Mouse (Mus musculus) embryo, embryonic 10 days (tissue): ENCODE data around the gene Slc38a9.
"Not testable (repeated sequence)": the region's sequence is repeated elsewhere in the genome, so short reads cannot be mapped to it uniquely, and the experiment has no call there.

Source experiments
- DNase-seq: peaks from one replicate; pipeline ENCODE4 v3.0.0-alpha.2; 2015; ENCODE audit warnings: low spot score

Gene Slc38a9

GRCm38 (mm10) chr13:112683970-112684369, 23.4 kb downstream of the Slc38a9 start:
- no peak for DNase-seq

GRCm38 (mm10) chr13:112686155-112686554, 25.6 kb downstream of the Slc38a9 start:
- DNase-seq, result no peak

GRCm38 (mm10) chr13:112692870-112693553, 32.5 kb downstream of the Slc38a9 start:
- no peak for DNase-seq

GRCm38 (mm10) chr13:112695526-112696240, 35.1 kb downstream of the Slc38a9 start:
- DNase-seq, result no peak

GRCm38 (mm10) chr13:112701256-112701655, 40.7 kb downstream of the Slc38a9 start:
- DNase-seq, result no peak

- DNase-seq, result no peak
These were observed 45.8 kb downstream of the Slc38a9 start for GRCm38 (mm10) chr13:112706351-112706750.

GRCm38 (mm10) chr13:112720078-112720736, 59.7 kb downstream of the Slc38a9 start:
- DNase-seq, result no peak

GRCm38 (mm10) chr13:112721946-112722729, 61.6 kb downstream of the Slc38a9 start:
- no peak for DNase-seq

GRCm38 (mm10) chr13:112724260-112724659, 63.7 kb downstream of the Slc38a9 start:
- DNase-seq, result not testable (repeated sequence)

GRCm38 (mm10) chr13:112726002-112726401, 65.5 kb downstream of the Slc38a9 start:
- no peak for DNase-seq

- DNase-seq, result no peak
These were observed 72.8 kb downstream of the Slc38a9 start for GRCm38 (mm10) chr13:112733311-112733710.

- no peak for DNase-seq
These were observed 74.6 kb downstream of the Slc38a9 start for GRCm38 (mm10) chr13:112734906-112735713.

- no peak for DNase-seq
These were observed 75.9 kb downstream of the Slc38a9 start for GRCm38 (mm10) chr13:112736407-112736806.

GRCm38 (mm10) chr13:112737110-112737509, 76.6 kb downstream of the Slc38a9 start:
- no peak for DNase-seq

- no peak for DNase-seq
These were observed 77.5 kb downstream of the Slc38a9 start for GRCm38 (mm10) chr13:112738005-112738404.

GRCm38 (mm10) chr13:112740073-112740472, 79.5 kb downstream of the Slc38a9 start:
- DNase-seq, result no peak

GRCm38 (mm10) chr13:112742076-112742830, 81.7 kb downstream of the Slc38a9 start:
- DNase-seq, result no peak

- no peak for DNase-seq
These were observed 83.1 kb downstream of the Slc38a9 start for GRCm38 (mm10) chr13:112743647-112744046.

GRCm38 (mm10) chr13:112744061-112744849, 83.7 kb downstream of the Slc38a9 start:
- DNase-seq, result no peak
